Mouse (Mus musculus): ENCODE results near the gene Psrc1. TPM values are rescaled to one million over a fixed set of nuclear protein-coding genes. Genes with fewer than 3 reads are reported as not detected.

The Psrc1 gene
- total and polyA plus RNA-seq, 3 experiments, result 89.1 to 108 (median 106) TPM

GRCm38 (mm10) chr3:108423006-108423405 is 39.4 kb downstream of the Psrc1 start:
- no peak for DNase-seq (ENCODE audit: extremely low read depth)
- Histone ChIP-seq H3K27ac (ENCODE audit: insufficient read depth, low read depth) (no peak overlapping the region), H3K27me3 (replicated peaks) (no peaks in the 10 kb centered on the region), H3K4me3 (replicated peaks in 1 of 3; ENCODE audit: low read depth in 2 of 3, low read length in 2 of 3, poor library complexity in 1 of 3) (no peak overlapping the region), H3K36me3 (replicated peaks in 1 of 2; ENCODE audit: control insufficient read depth in 1 of 2, insufficient read depth in 1 of 2, low read length in 1 of 2) (peaks cover 30 to 50% of the 10 kb centered on the region in 2 experiments), H3K79me2 (replicated peaks; ENCODE audit: control insufficient read depth, extremely low read depth, insufficient read depth, poor library complexity, severe bottlenecking) (no peaks in the 10 kb centered on the region), H3K4me1 (ENCODE audit: control insufficient read depth in 1 of 2, insufficient read depth in 2 of 2) (peaks cover 0 to 5% of the 10 kb centered on the region in 2 experiments; a peak in 3 of 4 replicates), H3K9me3 (replicated peaks; ENCODE audit: low read length) (no peaks in the 10 kb centered on the region), H3K9ac (ENCODE audit: insufficient read depth, low read depth) (no peak overlapping the region), H3K4me2 (ENCODE audit: insufficient read depth, low read depth, poor library complexity, severe bottlenecking) (no peak overlapping the region)
- in situ Hi-C loops (cut with MboI; ENCODE audit: low pct_ligation_motif_present, low pct_unique_long_range_greater_than_20kb, low sequenced_read_pairs) (loop anchor here (25.0 kb wide), 1 partner anchor 364 kb away; no protein-coding TSS in a partner anchor), dilution Hi-C loops (cut with MboI; ENCODE audit: extremely low pct_ligation_motif_present, extremely low pct_unique_long_range_greater_than_20kb, low sequenced_read_pairs) (no loop called here)
- TF ChIP-seq EP300 (IDR thresholded peaks at IDR 0.05; ENCODE audit: low read length), result no peak
- TF ChIP-seq MAX (IDR thresholded peaks at IDR 0.05; ENCODE audit: low read length), result no peak
- no peak for TF ChIP-seq BHLHE40 (IDR thresholded peaks at IDR 0.05; ENCODE audit: low read depth, low read length)
- TF ChIP-seq IRF4 (IDR thresholded peaks at IDR 0.05; ENCODE audit: low read depth, low read length), result no peak
- TF ChIP-seq PAX5 (IDR thresholded peaks at IDR 0.05; ENCODE audit: low read length), result no peak
- TF ChIP-seq POLR2AphosphoS2 (IDR thresholded peaks at IDR 0.05; ENCODE audit: low read depth, low read length), result no peak
- TF ChIP-seq UBTF (IDR thresholded peaks at IDR 0.05; ENCODE audit: low read depth, low read length), result no peak
- no peak for TF ChIP-seq NRF1 (IDR thresholded peaks at IDR 0.05; ENCODE audit: low read depth, low read length)
- no peak for TF ChIP-seq ZMIZ1 (IDR thresholded peaks at IDR 0.05; ENCODE audit: low read depth, low read length)
- TF ChIP-seq RCOR1 (conservative IDR thresholded peaks at IDR 0.05; ENCODE audit: low read depth, low read length), result no peak
- no peak for TF ChIP-seq ZKSCAN1 (IDR thresholded peaks at IDR 0.05; ENCODE audit: borderline replicate concordance, low read depth, low read length)
- no peak for TF ChIP-seq SMC3 (IDR thresholded peaks at IDR 0.05; ENCODE audit: low read depth, low read length)
- TF ChIP-seq GABPA (IDR thresholded peaks at IDR 0.05; ENCODE audit: insufficient replicate concordance, low read depth, low read length), result no peak

DNA sequence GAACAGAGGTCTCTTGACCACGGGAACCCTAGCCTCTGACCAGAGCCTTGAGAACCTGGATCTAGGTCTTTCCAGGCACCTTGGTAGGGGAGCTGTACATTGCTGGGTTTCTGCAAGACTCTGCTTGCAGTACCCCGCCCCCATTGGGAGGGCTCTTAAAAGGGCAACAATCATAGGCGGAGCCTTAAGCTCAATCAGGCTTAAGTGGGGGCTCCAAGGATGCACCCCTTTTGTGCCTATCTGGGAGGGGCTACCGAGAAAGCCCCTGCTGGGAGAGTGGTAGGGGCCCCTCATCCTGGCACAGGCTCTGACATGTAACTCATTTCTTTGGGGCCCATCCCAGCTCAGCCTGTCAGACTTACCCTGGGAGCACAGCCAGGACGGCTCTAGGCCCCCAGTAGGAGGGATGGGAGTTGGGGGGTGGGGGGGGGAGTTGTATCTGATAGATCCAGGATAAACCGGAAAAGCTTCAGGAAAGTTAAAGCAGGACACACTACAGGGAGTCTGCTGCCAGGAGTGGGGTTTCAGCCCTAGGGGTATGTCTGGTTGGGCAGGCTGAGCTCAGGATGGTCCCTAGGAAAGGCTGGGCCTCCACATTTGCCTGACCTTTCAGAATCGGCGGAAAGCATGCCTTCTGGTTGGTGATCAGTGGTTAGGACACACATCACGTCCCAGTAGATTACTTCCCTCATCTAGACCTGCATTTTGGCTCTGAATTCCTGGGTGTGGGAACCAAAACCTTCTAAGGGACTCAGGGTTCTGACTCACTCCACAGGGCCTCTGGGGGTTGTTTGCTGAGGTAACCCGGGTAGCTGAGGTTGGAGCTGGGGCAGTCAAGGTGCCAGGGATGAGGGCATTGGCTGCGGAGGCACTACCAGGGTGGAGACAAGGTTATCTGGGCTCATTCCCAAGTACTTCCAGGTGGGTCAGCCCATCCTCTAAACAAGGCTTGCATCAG is 40.5 kb downstream of the Psrc1 start:
- H3K9me3 ChIP-seq (replicated peaks; ENCODE audit: low read length), result no peaks in the 10 kb centered on the region
- H3K27ac ChIP-seq (ENCODE audit: insufficient read depth, low read depth), result no peak overlapping the region
- no peak overlapping the region for H3K9ac ChIP-seq (ENCODE audit: insufficient read depth, low read depth)
- no peak for TF ChIP-seq BHLHE40 (IDR thresholded peaks at IDR 0.05; ENCODE audit: low read depth, low read length)
- 0 out of 2 replicates have a peak, but pooled peaks have one; percentile 13 for TF ChIP-seq NELFE (IDR thresholded peaks at IDR 0.05; ENCODE audit: low read depth, low read length)
- peak; percentile 21; the same call in 1 of the 2 replicates for TF ChIP-seq POLR2A (IDR thresholded peaks at IDR 0.05; ENCODE audit: low read depth, low read length)
- no peak for TF ChIP-seq RAD21 (IDR thresholded peaks at IDR 0.05; ENCODE audit: low read depth, low read length)
- no peak for TF ChIP-seq TBP (conservative IDR thresholded peaks at IDR 0.05; ENCODE audit: low read depth, low read length)
- no peak for TF ChIP-seq CHD2 (IDR thresholded peaks at IDR 0.05; ENCODE audit: low read length)
- no peak for TF ChIP-seq MEF2A (IDR thresholded peaks at IDR 0.05; ENCODE audit: borderline replicate concordance, low read depth, low read length)
- TF ChIP-seq CTCF (conservative IDR thresholded peaks at IDR 0.05 in 1 of 2, IDR thresholded peaks at IDR 0.05 in 1 of 2; ENCODE audit: low read depth in 2 of 2, low read length in 2 of 2), result no peak
- TF ChIP-seq MAZ (IDR thresholded peaks at IDR 0.05; ENCODE audit: low read depth, low read length), result no peak
- peak; percentile 54; the same call in 1 of the 2 replicates for TF ChIP-seq POLR2AphosphoS2 (IDR thresholded peaks at IDR 0.05; ENCODE audit: low read depth, low read length)
- TF ChIP-seq ZMIZ1 (IDR thresholded peaks at IDR 0.05; ENCODE audit: low read depth, low read length), result peak; percentile 61
- H3K27me3 ChIP-seq (replicated peaks), result no peaks in the 10 kb centered on the region
- dilution Hi-C loops (cut with MboI; ENCODE audit: extremely low pct_ligation_motif_present, extremely low pct_unique_long_range_greater_than_20kb, low sequenced_read_pairs), result no loop called here
- no peak for DNase-seq (ENCODE audit: extremely low read depth)
- H3K36me3 ChIP-seq (replicated peaks in 1 of 2; ENCODE audit: control insufficient read depth in 1 of 2, insufficient read depth in 1 of 2, low read length in 1 of 2), result peaks cover 41 to 61% of the 10 kb centered on the region in 2 experiments
- H3K79me2 ChIP-seq (replicated peaks; ENCODE audit: control insufficient read depth, extremely low read depth, insufficient read depth, poor library complexity, severe bottlenecking), result 0 out of 2 replicates have a peak, but pooled peaks cover 1% of the 10 kb centered on the region
- H3K4me3 ChIP-seq (replicated peaks in 1 of 3; ENCODE audit: low read depth in 2 of 3, low read length in 2 of 3, poor library complexity in 1 of 3), result no peak overlapping the region
- in situ Hi-C loops (cut with MboI; ENCODE audit: low pct_ligation_motif_present, low pct_unique_long_range_greater_than_20kb, low sequenced_read_pairs), result loop anchor here (25.0 kb wide), 1 partner anchor 363 kb away; no protein-coding TSS in a partner anchor
- no peak overlapping the region for H3K4me2 ChIP-seq (ENCODE audit: insufficient read depth, low read depth, poor library complexity, severe bottlenecking)
- no peaks in the 10 kb centered on the region; a peak in 1 of 4 replicates for H3K4me1 ChIP-seq (ENCODE audit: control insufficient read depth in 1 of 2, insufficient read depth in 2 of 2)
